Mouse (Mus musculus) spleen, adult 12 weeks (tissue): ENCODE data around the gene Chn1.

Experiments
- DNase-seq: peaks from one replicate; pipeline ENCODE4 v3.0.0; 2022; ENCODE audit warnings: low spot score

Chn1 gene

DNA sequence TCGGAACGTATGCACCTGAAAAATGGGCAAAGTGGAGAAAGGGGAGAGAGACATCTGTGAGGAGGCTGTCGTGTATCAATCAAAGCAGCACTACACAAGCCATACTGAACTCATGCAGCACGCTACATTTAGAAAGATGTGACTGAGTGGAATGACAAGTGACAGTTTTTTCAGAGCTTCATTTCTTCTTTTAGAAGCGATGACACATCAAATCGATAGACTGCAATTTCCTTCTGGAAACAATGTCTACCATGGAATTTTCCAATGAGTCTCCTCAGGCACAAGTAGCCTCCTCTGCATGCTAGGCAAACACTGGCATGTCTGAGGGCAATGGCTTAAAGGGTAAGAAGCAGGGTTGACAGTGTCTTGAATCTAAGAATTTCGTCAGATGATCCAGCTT is 143.3 kb downstream of the Chn1 start:
- DNase-seq = no peak

DNA sequence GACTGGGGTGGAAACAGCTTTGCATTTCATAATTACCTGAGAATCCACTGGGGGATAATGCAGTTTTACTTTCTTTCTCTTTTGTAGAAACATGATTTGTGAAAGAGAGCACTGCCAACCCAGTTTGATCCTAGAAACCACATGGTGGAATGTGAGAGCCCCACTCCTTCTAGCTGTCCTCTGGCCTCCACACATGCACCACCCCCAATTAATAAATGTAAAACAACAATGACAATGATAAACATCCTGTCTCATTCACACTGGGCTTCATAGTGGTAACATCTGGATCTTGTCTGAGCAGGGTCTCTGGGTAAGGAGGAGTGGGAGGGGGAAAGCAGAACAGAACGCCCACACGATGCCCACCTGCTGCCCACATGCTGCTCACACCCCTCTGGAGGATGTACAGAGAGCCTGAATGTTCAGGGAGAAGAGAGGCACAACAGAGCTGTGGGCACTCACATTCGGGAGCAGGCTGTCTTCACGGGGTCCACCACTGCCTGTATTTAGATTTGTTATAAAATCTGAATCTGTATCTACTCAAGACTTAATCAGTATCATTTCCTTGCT is 156.6 kb downstream of the Chn1 start:
- DNase-seq = no peak

DNA sequence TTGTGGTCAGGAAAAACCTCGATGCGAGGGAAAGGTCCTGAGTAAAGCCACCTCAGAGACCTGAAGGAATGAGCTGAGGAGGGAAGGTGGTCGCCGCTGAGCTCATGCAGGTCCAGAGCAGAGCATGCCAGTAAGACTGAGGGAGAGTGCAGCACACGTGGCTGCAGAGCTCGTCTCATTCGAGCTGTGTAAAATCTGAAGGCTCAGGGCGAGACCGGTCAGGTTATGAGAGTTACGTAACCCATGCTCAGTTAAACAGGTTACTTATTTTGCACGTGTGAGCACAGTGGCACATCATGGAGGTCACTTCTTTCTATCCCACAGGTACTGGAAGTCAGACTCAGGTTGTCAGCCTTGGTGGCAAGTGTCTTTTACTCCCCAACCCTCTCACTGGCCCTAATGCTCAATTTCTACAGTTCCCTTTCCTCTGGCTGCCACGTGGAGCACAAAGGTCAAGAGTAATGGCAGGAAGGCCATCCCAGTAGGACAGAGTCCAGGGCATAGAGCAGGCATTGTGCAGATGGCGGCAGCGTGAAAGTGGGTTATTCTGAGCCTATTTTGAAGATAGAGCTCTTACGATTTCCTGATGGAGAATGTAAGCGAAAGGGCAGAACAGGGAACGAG is 158.6 kb downstream of the Chn1 start:
- no peak for DNase-seq

DNA sequence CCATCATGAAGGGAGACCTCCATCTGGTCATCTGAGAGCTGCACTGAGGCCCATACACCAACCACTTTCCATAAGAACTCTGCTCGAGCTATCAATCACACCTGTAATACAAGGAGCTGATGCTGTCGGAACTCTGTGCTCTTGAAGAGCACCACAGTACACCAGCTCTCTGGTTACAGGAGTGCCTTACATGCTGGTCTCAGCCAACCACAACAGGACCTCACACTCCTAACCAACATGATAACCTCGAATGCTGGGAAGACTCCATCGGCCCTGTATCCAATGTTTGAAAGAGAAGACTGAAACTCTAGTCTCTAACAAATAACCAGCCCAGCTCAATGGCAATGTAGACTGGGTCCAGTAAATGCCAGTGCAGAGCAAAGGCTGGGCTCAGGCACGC is 159.7 kb downstream of the Chn1 start:
- DNase-seq = no peak

DNA sequence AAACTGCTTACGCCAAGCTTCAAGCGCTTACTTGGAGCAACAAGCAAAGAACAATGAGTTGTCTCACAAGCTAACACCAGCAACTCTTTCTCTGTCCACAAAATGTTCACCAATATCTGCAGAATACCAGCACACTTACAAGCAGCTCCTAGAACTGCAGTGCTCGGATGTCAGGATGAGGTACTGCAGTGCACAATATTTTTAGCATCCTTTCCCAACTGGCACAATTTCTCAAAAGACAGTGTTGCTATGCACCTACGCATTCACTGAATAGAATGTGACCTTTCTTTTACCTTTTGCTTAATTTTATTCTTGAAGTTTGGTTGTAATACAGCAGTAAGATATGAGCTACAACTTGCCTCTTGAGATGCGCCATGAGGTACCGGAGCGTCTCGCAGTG is 160.8 kb downstream of the Chn1 start:
- DNase-seq = no peak

DNA sequence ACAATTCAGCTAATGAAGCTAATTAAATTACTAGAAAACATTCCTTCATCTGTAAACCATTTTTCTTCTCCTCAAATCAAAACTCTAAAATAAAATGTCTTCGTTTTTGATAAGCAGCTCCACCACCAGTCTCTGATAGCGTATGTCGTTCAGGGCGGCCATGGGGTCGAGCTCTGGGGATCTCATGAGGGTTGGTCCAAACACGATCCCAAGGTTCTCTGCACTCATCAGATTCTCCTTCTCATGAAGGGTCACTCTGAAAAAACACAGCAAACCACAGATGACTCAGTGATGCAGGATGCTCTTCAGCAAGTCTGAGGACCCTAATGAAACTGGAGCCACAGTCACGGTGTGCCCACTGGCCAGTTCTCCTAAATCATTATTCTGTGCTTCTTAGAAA is 162.2 kb downstream of the Chn1 start:
- DNase-seq = no peak

DNA sequence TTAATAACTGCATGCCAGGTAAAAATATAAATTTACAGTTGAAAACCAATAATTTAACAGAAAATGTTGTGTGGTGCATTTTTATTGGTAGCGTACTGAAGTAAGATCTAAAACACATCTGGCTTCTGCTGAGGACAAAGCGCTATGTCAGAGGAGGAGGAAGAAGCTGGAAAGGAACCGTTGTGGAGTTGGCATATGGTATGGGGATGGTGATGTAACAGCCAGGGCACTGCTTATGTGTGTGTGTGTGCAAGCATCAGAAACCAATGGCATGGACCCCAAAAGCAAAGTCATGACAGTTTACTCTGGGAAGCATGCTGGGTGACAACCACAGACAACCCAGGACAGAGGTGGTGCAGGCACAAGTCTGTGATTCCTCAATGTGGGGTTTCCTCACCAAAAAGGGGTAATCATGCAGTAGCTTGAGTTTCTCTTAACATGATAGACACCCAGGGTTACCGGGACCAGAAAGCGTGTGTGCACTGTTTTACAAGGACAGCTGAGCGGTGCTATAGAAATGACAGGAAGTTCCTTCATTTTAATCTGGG is 162.7 kb downstream of the Chn1 start:
- DNase-seq = no peak

DNA sequence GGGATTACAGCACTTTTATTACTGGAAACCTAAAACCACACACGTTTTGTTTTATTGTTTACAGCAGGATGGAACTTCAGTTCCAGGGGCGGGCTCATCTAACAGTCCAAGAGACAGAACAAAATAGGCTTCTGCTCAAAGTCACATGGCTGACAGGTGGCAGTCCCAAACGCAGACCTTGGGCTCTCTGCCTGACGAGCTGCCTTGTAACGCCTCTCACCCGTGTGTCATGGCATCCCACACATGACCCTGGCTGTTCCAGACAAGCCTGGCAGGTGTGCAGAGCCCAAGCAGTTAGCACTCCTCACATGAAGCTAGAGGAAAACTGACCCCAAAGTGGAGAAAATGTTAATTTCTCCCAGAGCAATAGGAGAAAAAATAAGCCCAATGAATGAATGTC is 163.3 kb downstream of the Chn1 start:
- DNase-seq = no peak

DNA sequence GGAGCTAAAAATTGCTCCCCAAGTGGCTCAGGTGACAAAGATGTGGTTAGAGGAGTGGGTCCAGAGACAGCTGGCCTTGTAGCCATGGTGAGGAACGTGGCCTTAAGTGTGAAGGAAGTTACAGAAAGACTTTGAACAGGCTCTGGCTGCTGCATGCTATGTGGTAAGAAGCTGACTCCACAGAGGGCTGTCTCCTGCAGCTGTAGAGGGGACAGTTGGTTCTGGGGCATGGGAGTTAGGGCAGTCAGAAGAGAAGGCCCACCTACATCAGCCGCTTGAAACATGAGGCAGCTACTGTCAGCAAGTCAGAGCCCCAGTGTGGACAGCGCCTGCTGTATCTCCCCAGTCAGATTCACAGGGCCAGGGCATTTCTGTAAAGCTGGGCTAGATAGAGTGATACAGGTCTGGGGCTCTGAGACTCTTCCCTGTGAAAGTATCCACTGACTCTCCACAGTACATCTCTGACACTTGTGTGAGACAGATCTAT is 165.4 kb downstream of the Chn1 start:
- no peak for DNase-seq

DNA sequence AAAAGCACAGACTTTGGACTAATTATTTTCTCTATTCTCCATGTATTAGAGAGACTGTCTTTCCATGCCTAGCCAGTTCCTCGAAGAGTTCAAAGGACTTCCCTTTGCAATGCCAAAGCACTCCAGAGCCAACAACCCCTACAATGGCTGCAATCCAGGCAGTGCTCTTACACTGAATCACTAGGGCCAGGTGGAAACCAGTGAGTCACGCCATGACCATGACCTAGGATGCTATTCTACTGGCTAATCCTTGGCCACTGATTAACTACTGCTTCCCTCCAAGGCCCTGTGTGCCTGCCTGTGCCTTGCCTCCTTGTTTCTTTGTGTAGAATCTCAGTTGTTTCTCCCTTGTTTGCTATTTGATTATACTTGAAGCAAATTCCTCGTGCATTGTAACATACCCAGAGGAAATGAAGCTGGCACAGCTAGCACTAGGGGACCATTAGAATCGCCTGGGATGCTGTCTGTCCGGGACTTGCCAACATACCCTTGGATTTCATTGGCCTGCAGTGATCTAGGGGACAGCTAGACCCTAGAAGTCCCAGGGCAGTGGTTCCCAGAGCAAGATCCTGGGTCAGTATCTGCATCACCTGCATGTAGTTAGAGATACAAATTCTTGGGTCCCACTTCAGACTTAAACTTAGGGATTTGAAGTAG is 166.0 kb downstream of the Chn1 start:
- DNase-seq = no peak

DNA sequence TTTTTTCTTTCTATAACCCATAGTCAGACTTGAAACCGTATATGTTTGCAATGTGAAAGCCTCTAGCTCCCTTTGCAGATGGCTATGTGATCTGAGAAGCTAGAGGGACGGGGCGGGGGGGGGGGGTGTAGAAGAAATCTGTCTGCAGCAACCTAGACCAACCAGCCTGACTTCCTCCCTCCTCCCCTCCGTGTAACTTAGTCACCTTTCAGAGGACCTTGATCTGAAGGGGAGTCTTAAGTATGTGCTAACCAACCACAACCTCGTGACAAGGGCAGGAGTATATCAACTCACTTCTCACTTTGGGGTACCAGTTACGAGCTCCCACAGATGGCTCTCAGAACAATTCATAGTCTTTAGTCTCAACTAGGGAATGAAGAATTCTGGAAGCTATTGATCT is 166.8 kb downstream of the Chn1 start:
- no peak for DNase-seq

DNA sequence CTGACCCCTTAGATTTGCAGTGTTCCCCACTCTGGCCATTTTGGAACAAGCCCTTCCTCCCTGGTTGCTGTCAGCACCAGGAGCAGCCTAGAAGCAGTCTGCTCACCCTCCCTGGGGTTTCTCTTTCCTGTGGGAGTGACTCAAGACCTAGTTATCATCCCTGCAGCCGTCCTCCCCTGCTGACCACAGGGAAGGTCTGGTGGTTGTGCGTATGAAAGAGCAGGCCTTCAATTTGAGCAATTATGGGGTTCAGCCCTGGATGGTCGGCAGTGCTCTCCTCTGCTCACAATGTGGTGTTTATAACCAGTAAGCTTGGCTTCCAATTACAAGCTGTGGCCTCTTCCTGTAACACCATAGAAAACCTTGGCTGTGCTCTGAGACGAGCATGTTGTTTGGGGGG is 167.5 kb downstream of the Chn1 start:
- DNase-seq = no peak

DNA sequence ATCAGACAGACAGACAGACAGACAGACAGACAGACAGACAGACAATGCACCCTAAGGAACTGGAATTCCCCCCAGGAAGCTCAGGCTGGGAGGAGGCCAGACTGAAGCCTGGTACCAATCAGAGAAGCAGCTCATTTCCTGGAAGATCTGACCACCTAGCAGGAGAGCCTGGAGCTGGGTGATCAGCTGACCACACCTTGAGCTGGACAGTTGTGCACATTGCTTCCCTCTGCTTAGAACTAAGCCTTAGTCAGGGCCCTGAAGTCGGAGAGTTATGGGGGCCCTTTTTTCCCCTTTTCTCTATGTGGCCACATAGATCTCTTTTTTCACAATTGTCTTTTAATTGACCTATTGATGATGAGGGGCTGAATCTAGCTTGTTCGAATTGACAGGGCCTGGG is 168.0 kb downstream of the Chn1 start:
- no peak for DNase-seq

DNA sequence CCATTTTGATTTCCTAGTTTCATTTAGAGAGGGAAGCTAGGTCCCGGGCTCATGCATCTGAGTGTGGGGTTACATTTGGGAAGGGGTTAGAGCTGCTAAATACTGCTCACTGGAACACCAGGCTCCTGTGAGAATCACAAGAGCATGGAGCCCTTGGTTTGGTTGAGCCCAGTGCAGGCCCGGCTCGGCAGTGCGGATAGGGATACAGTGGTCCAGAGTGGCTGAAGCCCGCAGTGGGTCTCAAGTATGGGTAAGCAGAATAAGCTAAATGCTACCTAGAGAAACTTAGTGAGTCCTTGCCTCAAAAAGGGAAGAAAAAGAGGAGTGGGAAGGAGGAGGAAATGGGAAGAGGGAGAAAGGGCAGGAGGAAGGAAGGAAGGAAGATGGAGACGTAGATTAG is 168.5 kb downstream of the Chn1 start:
- DNase-seq = no peak

DNA sequence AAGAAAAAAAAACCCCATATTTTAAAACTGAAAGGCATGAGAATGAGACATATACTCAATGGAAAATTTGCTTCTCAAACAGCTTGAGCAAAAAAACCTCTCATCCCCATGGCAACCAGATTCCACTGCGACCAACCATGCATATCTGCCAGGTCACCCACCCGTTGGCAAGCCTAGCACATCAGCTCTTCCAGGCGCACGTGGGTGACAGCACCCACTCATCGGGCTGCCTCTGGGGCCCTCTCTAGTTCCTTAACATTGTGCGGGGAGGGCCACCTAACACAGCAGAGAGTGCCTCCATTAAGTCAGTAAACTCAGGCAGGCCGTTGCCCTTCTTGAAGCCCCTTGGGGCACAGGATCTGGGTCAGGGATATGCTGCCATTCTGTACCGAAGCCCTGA is 170.1 kb downstream of the Chn1 start:
- DNase-seq = no peak

DNA sequence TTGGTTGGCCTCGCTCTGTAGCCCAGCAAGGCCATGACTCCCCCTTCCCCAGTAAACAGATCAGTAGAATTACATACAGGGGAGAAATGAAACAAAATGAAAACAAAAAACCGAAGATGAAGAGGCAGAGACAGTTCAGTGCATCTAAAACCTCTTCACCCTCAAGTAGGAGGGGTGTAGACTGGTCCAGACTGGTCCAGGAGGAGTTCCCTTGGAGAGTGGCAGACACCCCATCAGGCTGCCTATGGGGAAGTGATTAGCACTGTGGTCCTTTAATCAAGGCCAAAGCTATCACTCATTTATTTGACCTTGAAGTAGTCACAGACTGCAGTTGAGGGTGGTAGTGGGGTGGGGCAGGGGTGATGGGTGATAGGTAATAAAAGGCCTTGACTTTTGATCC is 170.6 kb downstream of the Chn1 start:
- DNase-seq = no peak

DNA sequence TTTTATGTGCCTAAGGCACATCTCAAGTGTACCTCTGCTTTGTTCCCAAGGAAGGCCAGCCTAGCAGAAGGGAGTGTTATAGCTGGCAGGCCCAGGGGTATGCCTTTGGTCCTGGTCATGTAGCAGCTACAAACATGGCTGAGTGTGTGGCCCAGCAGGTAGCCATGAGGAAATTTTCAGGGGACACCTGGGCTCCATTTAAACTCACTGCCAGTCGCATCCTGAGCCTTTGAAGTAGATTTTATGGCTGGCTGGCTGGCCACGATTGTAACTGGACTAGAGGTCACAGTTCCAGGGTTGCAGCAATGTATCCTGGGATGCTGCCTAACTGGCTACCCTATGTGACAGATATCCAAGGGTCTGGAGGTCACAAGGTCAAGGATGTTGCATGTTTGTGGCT is 174.5 kb downstream of the Chn1 start:
- no peak for DNase-seq

DNA sequence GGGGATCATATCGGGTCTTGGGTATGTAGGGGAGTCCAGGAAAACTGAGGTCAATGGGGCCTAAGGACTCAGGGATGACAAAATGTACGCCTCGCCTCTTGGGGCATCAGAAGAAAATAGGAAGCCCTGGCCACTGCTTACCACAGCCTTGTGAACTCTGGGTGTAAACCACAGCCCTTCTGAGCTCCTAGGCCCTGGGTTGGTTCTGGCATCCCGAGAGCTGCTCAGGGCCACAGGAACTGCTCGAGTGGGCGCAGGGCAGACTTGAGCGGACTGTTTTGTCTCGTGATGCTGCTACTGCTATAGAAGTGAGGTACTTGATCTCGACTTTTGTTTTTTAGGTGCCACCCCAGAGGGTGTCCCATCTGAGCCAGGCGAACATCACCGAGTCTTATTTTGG is 177.4 kb downstream of the Chn1 start:
- no peak for DNase-seq

DNA sequence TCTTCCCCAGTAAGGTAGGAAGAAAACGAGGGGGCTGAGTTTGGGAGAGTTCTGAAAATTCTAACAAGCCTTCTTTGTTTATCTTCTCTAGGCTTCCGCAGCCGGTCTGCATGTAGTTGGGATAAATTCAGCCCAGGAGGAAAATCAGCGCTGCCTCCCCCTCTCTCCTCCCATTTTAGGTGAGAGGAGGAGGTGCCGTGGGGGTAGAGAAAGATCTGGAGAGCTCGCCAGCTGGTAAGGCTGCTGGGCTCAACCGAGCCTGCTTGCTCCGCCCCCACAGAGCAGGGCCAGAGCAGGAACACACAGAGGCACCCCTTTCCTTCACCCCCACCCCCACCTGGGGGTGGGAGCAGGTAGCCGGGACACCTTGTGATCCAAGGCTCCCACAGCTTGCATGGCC is 178.4 kb downstream of the Chn1 start:
- DNase-seq = no peak

DNA sequence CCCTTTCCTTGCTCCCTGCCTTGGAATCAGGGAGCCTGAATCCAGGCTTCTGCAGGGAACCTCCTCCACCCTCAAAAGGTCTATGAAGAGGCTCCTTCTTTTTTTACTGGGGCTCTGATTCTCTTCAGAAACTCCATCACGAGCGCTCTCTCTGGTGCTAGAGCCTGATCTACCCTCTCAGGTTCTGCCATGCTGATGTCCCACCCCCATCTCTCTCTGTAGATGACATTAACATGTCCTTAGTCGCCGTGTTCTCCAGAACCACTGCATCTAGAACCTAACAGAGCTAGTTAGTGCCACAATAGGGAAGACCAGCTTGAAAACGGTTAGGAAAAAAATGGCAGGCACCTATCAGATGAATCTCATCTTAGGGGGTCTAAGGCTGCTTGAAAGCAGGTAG is 178.8 kb downstream of the Chn1 start:
- DNase-seq = no peak

DNA sequence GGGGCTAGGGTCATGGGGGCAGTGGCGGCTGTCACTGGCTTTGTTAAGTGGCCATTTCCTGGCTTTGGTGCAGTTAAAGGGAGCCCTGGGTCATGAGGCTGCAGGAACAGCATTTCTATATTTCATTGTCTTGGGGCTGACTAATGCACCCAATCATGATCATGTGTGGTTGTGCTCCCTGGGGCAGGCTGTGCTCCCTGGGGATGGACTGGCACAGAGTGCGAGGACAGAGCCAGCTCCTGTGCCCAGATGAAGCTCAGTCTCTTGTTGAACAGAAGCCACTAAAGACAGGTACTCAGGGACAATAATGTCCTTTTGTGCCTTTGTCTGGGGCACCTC is 182.1 kb downstream of the Chn1 start:
- no peak for DNase-seq

DNA sequence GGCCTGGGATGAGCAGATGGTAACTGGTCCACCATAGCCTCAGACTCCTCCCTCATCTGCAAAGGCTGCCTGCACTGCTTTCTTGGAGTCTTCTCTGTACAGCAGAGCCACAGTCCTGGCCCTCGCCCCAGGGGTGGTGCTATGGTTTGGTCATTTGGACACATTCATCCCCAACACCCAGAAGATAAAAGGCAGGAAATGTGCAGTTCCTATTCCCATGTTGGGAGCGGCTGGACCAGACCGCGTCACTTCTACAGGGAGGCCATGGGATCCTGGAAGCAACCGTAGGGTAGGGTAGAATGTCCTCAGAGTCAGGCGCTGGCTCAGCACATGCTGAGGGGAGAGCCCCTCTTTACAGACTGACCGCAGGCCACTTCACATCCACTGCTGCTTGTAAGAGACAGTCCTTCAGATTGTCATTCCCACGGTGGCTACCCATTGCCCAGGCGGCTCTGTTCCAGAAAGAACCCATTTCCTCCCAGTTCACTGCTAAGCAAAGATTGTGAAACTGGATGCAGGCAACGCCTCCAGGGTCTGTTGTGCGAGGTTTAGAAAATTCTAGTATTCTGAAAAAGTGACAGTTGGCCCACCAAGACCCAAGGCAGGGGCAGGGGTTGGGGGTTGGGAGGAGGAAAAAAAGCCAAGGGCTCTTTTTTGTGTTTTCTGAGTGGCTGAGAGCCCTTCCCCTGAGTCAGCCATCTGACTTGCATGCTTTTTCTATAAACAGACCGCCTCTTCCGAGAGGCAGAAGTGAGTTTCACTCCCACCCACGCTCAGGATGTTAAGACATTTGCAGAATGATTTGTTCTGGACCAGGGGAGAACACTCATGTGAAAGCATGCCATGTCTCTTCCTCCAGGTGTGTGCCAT is 182.7 kb downstream of the Chn1 start:
- no peak for DNase-seq

DNA sequence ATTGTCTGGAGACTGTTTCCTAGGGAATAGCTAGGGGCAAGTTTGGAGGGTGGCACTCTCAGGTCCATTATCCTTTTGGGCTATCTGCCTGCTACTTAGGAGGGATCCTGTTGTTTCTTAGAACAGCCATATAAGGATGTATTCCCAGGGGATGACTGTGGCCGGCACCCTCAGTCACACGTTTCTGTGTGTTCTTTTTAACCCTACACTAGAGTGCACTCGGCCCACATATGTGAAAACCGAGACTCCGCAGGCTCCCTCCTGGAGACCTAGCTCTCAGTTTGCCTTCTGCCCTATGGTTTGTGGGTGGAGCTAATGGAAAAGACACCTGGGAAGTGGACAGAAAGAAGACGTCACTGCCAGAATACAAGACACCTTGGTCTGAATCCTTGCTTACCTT is 183.9 kb downstream of the Chn1 start:
- no peak for DNase-seq
